Mouse (Mus musculus) adrenal gland, adult 2 months (tissue): ENCODE measurements around the gene Auts2. TPM values are rescaled to one million over a fixed set of nuclear protein-coding genes. Genes with fewer than 3 reads are reported as not detected.
A peak's percentile ranks its signal among the peaks of the same experiment; 100 is the strongest.

Source experiments
- DNase-seq: peaks from one replicate; pipeline ENCODE4 v3.0.0; 2021
- polyA plus RNA-seq: library from polyadenylated mRNA; depleted of rRNA; stranded (reverse); fragments of >200 nt; gene quantifications from 2 replicates; pipeline ENCODE4 v1.2.3, GENCODE M21; 2012
- total RNA-seq, 2 experiments: library from RNA; stranded (reverse); gene quantifications; 2 replicates each; pipeline ENCODE4 v1.2.3; 2021

The Auts2 gene
- total and polyA plus RNA-seq, 3 experiments: 20.2 to 51.6 (median 46.3) TPM

- no peak for DNase-seq
Measured at GRCm38 (mm10) chr5:132255579-132255978, 287.6 kb downstream of the Auts2 start.

- no peak for DNase-seq
Measured at GRCm38 (mm10) chr5:132249523-132249922, 293.6 kb downstream of the Auts2 start.

- DNase-seq: no peak
Measured at GRCm38 (mm10) chr5:132248069-132248468, 295.1 kb downstream of the Auts2 start.

GRCm38 (mm10) chr5:132235460-132235859 lies 307.7 kb downstream of the Auts2 start:
- peak; percentile 14 for DNase-seq

GRCm38 (mm10) chr5:132234471-132234870 lies 308.7 kb downstream of the Auts2 start:
- no peak for DNase-seq

- DNase-seq: peak; percentile 65
Measured at GRCm38 (mm10) chr5:132231280-132232047, 311.7 kb downstream of the Auts2 start.

GRCm38 (mm10) chr5:132229644-132230357 lies 313.3 kb downstream of the Auts2 start:
- peak; percentile 45 for DNase-seq

GRCm38 (mm10) chr5:132229023-132229422 lies 314.1 kb downstream of the Auts2 start:
- DNase-seq: no peak

- no peak for DNase-seq
Measured at GRCm38 (mm10) chr5:132220376-132220930, 322.7 kb downstream of the Auts2 start.

GRCm38 (mm10) chr5:132216143-132216542 lies 327.0 kb downstream of the Auts2 start:
- no peak for DNase-seq

- DNase-seq: no peak
Measured at GRCm38 (mm10) chr5:132212446-132212845, 330.7 kb downstream of the Auts2 start.

- DNase-seq: no peak
Measured at GRCm38 (mm10) chr5:132209694-132210093, 333.4 kb downstream of the Auts2 start.

GRCm38 (mm10) chr5:132206220-132206619 lies 336.9 kb downstream of the Auts2 start:
- DNase-seq: no peak

- no peak for DNase-seq
Measured at GRCm38 (mm10) chr5:132203846-132204245, 339.3 kb downstream of the Auts2 start.

GRCm38 (mm10) chr5:132201077-132201645 lies 342.0 kb downstream of the Auts2 start:
- peak; percentile 26 for DNase-seq

- no peak for DNase-seq
Measured at GRCm38 (mm10) chr5:132200595-132200994, 342.5 kb downstream of the Auts2 start.

- no peak for DNase-seq
Measured at GRCm38 (mm10) chr5:132195048-132195533, 348.1 kb downstream of the Auts2 start.

- DNase-seq: no peak
Measured at GRCm38 (mm10) chr5:132190190-132190589, 353.0 kb downstream of the Auts2 start.

- no peak for DNase-seq
Measured at GRCm38 (mm10) chr5:132186659-132187058, 356.5 kb downstream of the Auts2 start.

- DNase-seq: no peak
Measured at GRCm38 (mm10) chr5:132186221-132186620, 356.9 kb downstream of the Auts2 start.

GRCm38 (mm10) chr5:132184395-132185095 lies 358.6 kb downstream of the Auts2 start:
- DNase-seq: peak; percentile 57

GRCm38 (mm10) chr5:132182077-132182476 lies 361.1 kb downstream of the Auts2 start:
- DNase-seq: no peak
